Mouse (Mus musculus) forebrain, embryonic 12.5 days (tissue): ENCODE results near the gene Nufip1. TPM values are rescaled to one million over a fixed set of nuclear protein-coding genes. Genes with fewer than 3 reads are reported as not detected.

Source experiments
- polyA plus RNA-seq: library from polyadenylated mRNA; unstranded; fragments of >200 nt; fragmentation: Nextera tagmentation; extraction: Ambion mirVana; gene quantifications from 2 replicates; pipeline ENCODE4 v1.2.1, GENCODE M21; 2016

The Nufip1 gene
- polyA plus RNA-seq, 1 experiment from 2014 or later, result 19.0 TPM

Other genes with a start within 250 kb of the Nufip1 start
- 1.5 and 1.6 TPM in 2 replicates for gene Kctd4, start 155.9 kb upstream of the Nufip1 start, polyA plus RNA-seq
- gene Gtf2f2, start 100.0 kb upstream of the Nufip1 start, polyA plus RNA-seq, result 49.7 and 50.3 TPM in 2 replicates
- 19.0 and 20.3 TPM in 2 replicates for gene Gpalpp1, start 131 bp upstream of the Nufip1 start, polyA plus RNA-seq